Mouse (Mus musculus): ENCODE measurements around the gene Sri. TPM values are rescaled to one million over a fixed set of nuclear protein-coding genes. Genes with fewer than 3 reads are reported as not detected.

Gene Sri
- polyA plus RNA-seq, 1 experiment from 2014 or later, result 187 TPM

GRCm38 (mm10) chr5:8056141-8057017 lies 10.5 kb downstream of the Sri start:
- peak overlapping the region; percentile 52 for H3K4me2 ChIP-seq (replicated peaks)
- H3K27ac ChIP-seq, result peak overlapping the region; percentile 71
- H3K9me3 ChIP-seq (ENCODE audit: control insufficient read depth, low read length), result no peaks in the 10 kb centered on the region
- peak overlapping the region; percentile 69 for H3K4me3 ChIP-seq (replicated peaks; ENCODE audit: low read length)
- peaks cover 18% of the 10 kb centered on the region for H3K36me3 ChIP-seq (replicated peaks; ENCODE audit: control insufficient read depth, insufficient read depth)
- peak; percentile 40 for DNase-seq (ENCODE audit: low spot score)
- ATAC-seq (ENCODE audit: low FRiP score), result peak; percentile 97
- peaks cover 20% of the 10 kb centered on the region for H3K4me1 ChIP-seq (replicated peaks; ENCODE audit: control insufficient read depth, insufficient read depth, low read length)
- WGBS, result under 1% methylated on average over 55 of the region's 60 CpGs
- H3K27me3 ChIP-seq (ENCODE audit: control insufficient read depth, insufficient read depth, low read length), result no peaks in the 10 kb centered on the region
- peak overlapping the region; percentile 79 for H3K9ac ChIP-seq

- Histone ChIP-seq H3K4me1 (replicated peaks; ENCODE audit: control insufficient read depth, insufficient read depth, low read length) (peaks cover 20% of the 10 kb centered on the region), H3K4me2 (replicated peaks) (peak overlapping the region; percentile 52), H3K9ac (peak overlapping the region; percentile 79), H3K9me3 (ENCODE audit: control insufficient read depth, low read length) (no peaks in the 10 kb centered on the region), H3K36me3 (replicated peaks; ENCODE audit: control insufficient read depth, insufficient read depth) (peaks cover 19% of the 10 kb centered on the region), H3K4me3 (replicated peaks; ENCODE audit: low read length) (peak overlapping the region; percentile 69), H3K27me3 (ENCODE audit: control insufficient read depth, insufficient read depth, low read length) (no peaks in the 10 kb centered on the region), H3K27ac (no peak overlapping the region)
- no peak for DNase-seq (ENCODE audit: low spot score)
- WGBS, result 59% methylated on average over 5 of the region's 5 CpGs
- no peak; the same call in 1 of the 2 replicates for ATAC-seq (ENCODE audit: low FRiP score)
Observed at GRCm38 (mm10) chr5:8057018-8057323, 11.1 kb downstream of the Sri start.

DNA sequence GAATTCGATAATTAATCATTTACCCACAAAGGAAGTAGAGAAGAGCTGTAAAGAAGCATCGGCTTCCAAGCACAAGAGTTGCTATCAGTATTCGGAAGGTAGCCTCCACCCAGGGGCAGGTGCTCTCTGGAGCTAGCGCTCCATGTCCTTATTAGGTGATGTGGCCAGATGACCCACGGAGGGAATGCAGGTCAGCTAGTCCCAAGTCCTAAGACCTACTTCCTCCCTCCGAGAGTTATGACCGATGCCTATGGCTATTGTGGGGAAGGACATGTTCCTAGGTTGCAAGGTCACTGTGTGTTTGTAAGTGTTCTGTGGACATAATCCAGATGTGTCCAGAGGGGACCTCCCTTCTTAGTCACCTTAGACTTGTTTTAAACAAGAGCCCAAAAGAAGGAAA lies 12.2 kb downstream of the Sri start:
- H3K36me3 ChIP-seq (replicated peaks; ENCODE audit: control insufficient read depth, insufficient read depth), result peaks cover 19% of the 10 kb centered on the region
- no peaks in the 10 kb centered on the region for H3K27me3 ChIP-seq (ENCODE audit: control insufficient read depth, insufficient read depth, low read length)
- no peaks in the 10 kb centered on the region for H3K9me3 ChIP-seq (ENCODE audit: control insufficient read depth, low read length)
- no peak overlapping the region for H3K4me3 ChIP-seq (replicated peaks; ENCODE audit: low read length)
- H3K9ac ChIP-seq, result no peak overlapping the region
- ATAC-seq (ENCODE audit: low FRiP score), result no peak
- peaks cover 20% of the 10 kb centered on the region for H3K4me1 ChIP-seq (replicated peaks; ENCODE audit: control insufficient read depth, insufficient read depth, low read length)
- WGBS, result 92% methylated on average over 7 of the region's 7 CpGs
- DNase-seq (ENCODE audit: low spot score), result no peak
- 0 out of 2 replicates have a peak overlapping the region, but pooled peaks have one; percentile 7 for H3K4me2 ChIP-seq (replicated peaks)
- no peak overlapping the region for H3K27ac ChIP-seq

DNA sequence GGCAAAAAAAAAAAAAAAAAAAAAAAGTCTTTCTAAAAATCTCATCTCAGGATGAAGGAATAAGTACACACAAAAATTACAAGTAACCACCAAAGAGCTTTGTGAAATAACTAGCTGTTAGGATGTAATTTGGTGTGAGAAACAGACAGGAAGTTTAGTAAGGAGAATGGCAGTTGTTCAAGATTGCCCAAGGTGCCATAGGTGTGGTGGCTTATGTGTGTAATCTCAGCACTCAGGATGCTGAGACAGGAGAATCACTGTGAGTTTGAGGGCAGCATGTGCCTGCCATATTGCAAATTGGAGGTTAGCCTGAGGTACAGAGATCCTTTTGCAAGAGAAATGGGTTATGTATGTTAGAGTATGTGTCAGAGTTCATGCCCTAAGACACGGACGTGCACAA lies 16.6 kb downstream of the Sri start:
- WGBS, result 86% methylated on average over 2 of the region's 2 CpGs

DNA sequence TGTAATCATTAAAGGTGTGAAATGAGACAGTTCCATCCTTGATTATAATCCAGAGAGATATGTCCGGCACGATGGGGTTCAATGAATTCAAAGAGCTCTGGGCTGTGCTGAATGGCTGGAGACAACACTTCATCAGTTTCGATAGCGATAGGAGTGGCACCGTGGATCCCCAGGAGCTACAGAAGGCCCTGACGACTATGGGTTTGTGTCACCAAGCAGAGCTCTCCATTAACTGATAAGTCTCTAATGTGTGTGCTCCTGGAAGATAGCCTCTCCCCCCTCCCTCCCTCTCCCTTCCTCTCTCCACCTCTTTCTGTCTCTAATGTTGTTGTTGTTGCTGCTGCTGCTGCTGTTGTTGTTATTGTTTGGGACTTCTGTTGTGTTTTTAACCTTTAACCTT lies 17.3 kb downstream of the Sri start:
- Histone ChIP-seq H3K4me3 (replicated peaks; ENCODE audit: low read length) (no peak overlapping the region), H3K36me3 (replicated peaks; ENCODE audit: control insufficient read depth, insufficient read depth) (peaks cover 60% of the 10 kb centered on the region), H3K9me3 (ENCODE audit: control insufficient read depth, low read length) (no peaks in the 10 kb centered on the region), H3K27me3 (ENCODE audit: control insufficient read depth, insufficient read depth, low read length) (no peaks in the 10 kb centered on the region), H3K9ac (no peak overlapping the region), H3K27ac (no peak overlapping the region), H3K4me2 (replicated peaks) (no peak overlapping the region), H3K4me1 (replicated peaks; ENCODE audit: control insufficient read depth, insufficient read depth, low read length) (0 out of 2 replicates have a peak, but pooled peaks cover 3% of the 10 kb centered on the region)
- ATAC-seq (ENCODE audit: low FRiP score) (no peak), DNase-seq (ENCODE audit: low spot score) (no peak)
- 62% methylated on average over 6 of the region's 6 CpGs for WGBS

More for the DNA sequence above, 16.6 kb downstream of the Sri start:
- Histone ChIP-seq H3K4me2 (replicated peaks) (no peak overlapping the region), H3K27me3 (ENCODE audit: control insufficient read depth, insufficient read depth, low read length) (no peaks in the 10 kb centered on the region), H3K36me3 (replicated peaks; ENCODE audit: control insufficient read depth, insufficient read depth) (peaks cover 60% of the 10 kb centered on the region), H3K9ac (no peak overlapping the region), H3K9me3 (ENCODE audit: control insufficient read depth, low read length) (no peaks in the 10 kb centered on the region), H3K4me1 (replicated peaks; ENCODE audit: control insufficient read depth, insufficient read depth, low read length) (peaks cover 9% of the 10 kb centered on the region), H3K4me3 (replicated peaks; ENCODE audit: low read length) (no peak overlapping the region), H3K27ac (no peak overlapping the region)
- DNase-seq (ENCODE audit: low spot score) (no peak), ATAC-seq (ENCODE audit: low FRiP score) (no peak)

- Histone ChIP-seq H3K4me2 (replicated peaks) (no peak overlapping the region), H3K27ac (no peak overlapping the region), H3K27me3 (ENCODE audit: control insufficient read depth, insufficient read depth, low read length) (no peaks in the 10 kb centered on the region), H3K4me1 (replicated peaks; ENCODE audit: control insufficient read depth, insufficient read depth, low read length) (no peaks in the 10 kb centered on the region), H3K36me3 (replicated peaks; ENCODE audit: control insufficient read depth, insufficient read depth) (peaks cover 42% of the 10 kb centered on the region), H3K9me3 (ENCODE audit: control insufficient read depth, low read length) (no peaks in the 10 kb centered on the region), H3K4me3 (replicated peaks; ENCODE audit: low read length) (no peak overlapping the region), H3K9ac (no peak overlapping the region)
- ATAC-seq (ENCODE audit: low FRiP score) (no peak), DNase-seq (ENCODE audit: low spot score) (no peak)
- WGBS, result 94% methylated on average over 9 of the region's 9 CpGs
Observed at GRCm38 (mm10) chr5:8073406-8073805, 27.5 kb downstream of the Sri start.

DNA sequence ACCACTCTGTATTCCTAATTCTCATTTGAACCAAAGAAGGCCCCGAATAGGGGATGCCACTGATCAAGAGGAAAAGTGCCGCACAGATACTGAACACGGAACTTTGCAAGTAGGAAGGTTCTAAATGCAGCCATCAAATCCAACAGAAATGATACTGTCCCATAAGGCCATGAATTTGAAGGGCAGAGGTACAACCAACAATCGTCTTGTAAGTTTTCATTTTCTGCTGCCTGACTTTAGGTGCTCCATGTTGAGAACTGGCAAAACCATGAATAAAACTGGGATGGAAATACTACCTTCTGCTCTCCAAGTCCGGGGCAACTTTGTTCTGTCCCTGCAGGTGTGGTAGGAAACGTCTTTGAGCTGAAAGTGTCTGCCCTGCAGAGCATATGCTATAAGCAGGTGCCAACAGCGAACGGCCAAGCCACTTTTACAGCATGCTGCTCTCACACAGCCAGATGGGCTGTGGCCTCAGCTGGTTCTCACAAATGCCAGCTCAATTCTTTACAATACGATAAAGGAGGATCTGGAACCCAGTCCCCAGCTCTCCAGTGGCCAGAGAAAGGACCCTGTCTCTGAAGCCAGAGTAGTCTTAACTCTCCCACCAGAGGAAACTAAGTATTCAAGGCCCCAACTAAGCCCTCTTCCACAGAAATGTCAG lies 28.2 kb downstream of the Sri start:
- Histone ChIP-seq H3K4me3 (replicated peaks; ENCODE audit: low read length) (no peak overlapping the region), H3K9ac (no peak overlapping the region), H3K27ac (no peak overlapping the region), H3K9me3 (ENCODE audit: control insufficient read depth, low read length) (no peaks in the 10 kb centered on the region), H3K27me3 (ENCODE audit: control insufficient read depth, insufficient read depth, low read length) (no peaks in the 10 kb centered on the region), H3K4me1 (replicated peaks; ENCODE audit: control insufficient read depth, insufficient read depth, low read length) (no peaks in the 10 kb centered on the region), H3K4me2 (replicated peaks) (no peak overlapping the region), H3K36me3 (replicated peaks; ENCODE audit: control insufficient read depth, insufficient read depth) (peaks cover 42% of the 10 kb centered on the region)
- no peak for DNase-seq (ENCODE audit: low spot score)
- ATAC-seq (ENCODE audit: low FRiP score), result 0 out of 2 replicates have a peak, but pooled peaks have one; percentile 15
- WGBS, result 91% methylated on average over 9 of the region's 9 CpGs

DNA sequence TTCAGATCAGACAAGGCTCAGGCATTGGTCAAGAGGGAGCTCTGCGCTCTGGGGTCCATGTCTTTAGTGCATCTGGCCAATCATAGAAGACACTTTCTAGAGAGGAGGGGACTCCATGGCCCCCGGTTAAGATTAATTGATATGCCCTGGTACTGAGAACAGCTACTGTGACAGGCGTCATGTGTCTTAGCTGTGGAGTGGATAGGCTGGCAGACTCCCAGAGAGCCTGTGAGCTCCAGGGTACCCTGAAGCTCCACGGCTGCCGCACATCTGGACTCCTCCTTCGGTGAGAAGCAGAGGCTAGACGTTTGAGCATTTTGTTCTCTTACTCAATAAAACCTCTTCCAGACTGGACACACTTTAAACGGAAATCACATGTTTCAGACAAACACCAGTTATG lies 31.6 kb downstream of the Sri start:
- Histone ChIP-seq H3K36me3 (replicated peaks; ENCODE audit: control insufficient read depth, insufficient read depth) (peaks cover 28% of the 10 kb centered on the region), H3K4me1 (replicated peaks; ENCODE audit: control insufficient read depth, insufficient read depth, low read length) (no peaks in the 10 kb centered on the region), H3K4me3 (replicated peaks; ENCODE audit: low read length) (no peak overlapping the region), H3K27me3 (ENCODE audit: control insufficient read depth, insufficient read depth, low read length) (no peaks in the 10 kb centered on the region), H3K9me3 (ENCODE audit: control insufficient read depth, low read length) (no peaks in the 10 kb centered on the region), H3K9ac (no peak overlapping the region), H3K27ac (no peak overlapping the region), H3K4me2 (replicated peaks) (no peak overlapping the region)
- no peak for DNase-seq (ENCODE audit: low spot score)
- no peak; the same call in 1 of the 2 replicates for ATAC-seq (ENCODE audit: low FRiP score)
- 91% methylated on average over 8 of the region's 8 CpGs for WGBS

- peaks cover 3% of the 10 kb centered on the region; the same call in 1 of the 2 replicates for H3K36me3 ChIP-seq (replicated peaks; ENCODE audit: control insufficient read depth, insufficient read depth)
- H3K4me1 ChIP-seq (replicated peaks; ENCODE audit: control insufficient read depth, insufficient read depth, low read length), result no peaks in the 10 kb centered on the region
- no peak overlapping the region for H3K27ac ChIP-seq
- ATAC-seq (ENCODE audit: low FRiP score) (no peak), DNase-seq (ENCODE audit: low spot score) (no peak)
- H3K9me3 ChIP-seq (ENCODE audit: control insufficient read depth, low read length), result no peaks in the 10 kb centered on the region
- H3K4me2 ChIP-seq (replicated peaks), result no peak overlapping the region
- H3K9ac ChIP-seq, result no peak overlapping the region
- H3K27me3 ChIP-seq (ENCODE audit: control insufficient read depth, insufficient read depth, low read length), result no peaks in the 10 kb centered on the region
- H3K4me3 ChIP-seq (replicated peaks; ENCODE audit: low read length), result no peak overlapping the region
- WGBS, result 77% methylated on average over 20 of the region's 20 CpGs
Observed at GRCm38 (mm10) chr5:8082800-8083509, 37.1 kb downstream of the Sri start.
